ENCODE assay signal across 13 mouse cellular contexts in genomic region chr2:168045357-168045756, GRCm38 (mm10). TPM values are rescaled to one million over a fixed set of nuclear protein-coding genes. Genes with fewer than 3 reads are reported as not detected.
A peak's percentile ranks its signal among the peaks of the same experiment; 100 is the strongest.
DNase-seq lines count a peak whose midpoint lies in the region; ATAC-seq lines count a peak whose summit lies in the region.
"Had no signal": no experiment of that assay in that cellular context is flagged by ENCODE, and none has a peak within 500 bp of the region (broad histone marks: within the 10 kb centered on the region; RNA-seq: fewer than 3 reads in every experiment).

No protein-coding gene starts in this region.

- peak overlapping the region; percentile 27; the same call in 1 of the 2 replicates for H3K4me2 ChIP-seq in heart, embryonic 13.5 days
- H3K4me2 ChIP-seq in midbrain, embryonic 14.5 days (ENCODE audit: low read length): no peak overlapping the region
- H3K4me2 ChIP-seq in hindbrain, embryonic 16.5 days (ENCODE audit: low read length): no peak overlapping the region
- H3K4me2 ChIP-seq: midbrain, embryonic 12.5 days had no signal

- H3K9ac ChIP-seq in heart, embryonic 13.5 days: no peak overlapping the region
- no peak overlapping the region for H3K9ac ChIP-seq in midbrain, embryonic 14.5 days (replicated peaks; ENCODE audit: low read length)
- no peak overlapping the region for H3K9ac ChIP-seq in hindbrain, embryonic 16.5 days (ENCODE audit: low read depth, low read length)
- H3K9ac ChIP-seq: midbrain, embryonic 12.5 days had no signal

- peak overlapping the region; percentile 70 for H3K27ac ChIP-seq in heart, embryonic 13.5 days (replicated peaks)
- peak overlapping the region; percentile 15 for H3K27ac ChIP-seq in midbrain, embryonic 10.5 days (replicated peaks)
- no peak overlapping the region for H3K27ac ChIP-seq in midbrain, embryonic 14.5 days (replicated peaks; ENCODE audit: low read depth, low read length)
- H3K27ac ChIP-seq in hindbrain, embryonic 16.5 days (ENCODE audit: low read depth, low read length): no peak overlapping the region
- H3K27ac ChIP-seq: midbrain, embryonic 12.5 days had no signal

- no peak overlapping the region for H3K4me3 ChIP-seq in heart, embryonic 13.5 days
- H3K4me3 ChIP-seq in midbrain, embryonic 10.5 days: no peak overlapping the region
- no peak overlapping the region for H3K4me3 ChIP-seq in midbrain, embryonic 14.5 days (replicated peaks; ENCODE audit: low read depth, low read length)
- no peak overlapping the region for H3K4me3 ChIP-seq in hindbrain, embryonic 16.5 days (ENCODE audit: low read length)
- H3K4me3 ChIP-seq: midbrain, embryonic 12.5 days had no signal

- no peak for DNase-seq in heart, postnatal 4 days
- DNase-seq in midbrain, embryonic 10.5 days (ENCODE audit: low spot score): no peak
- no peak for DNase-seq in midbrain, embryonic 14.5 days
- peak; percentile 24 to 46 for DNase-seq in kidney, postnatal 4 days
- DNase-seq in cerebellum, adult 11 months: no peak
- no peak for DNase-seq in thymus, postnatal 36 days
- DNase-seq: cerebellum, adult 8-10 months; layer of hippocampus, adult 9-11 months; lung, adult 2 months had no signal

- peaks cover 6% of the 10 kb centered on the region; the same call in 1 of the 2 replicates for H3K27me3 ChIP-seq in heart, embryonic 13.5 days (replicated peaks)
- H3K27me3 ChIP-seq in midbrain, embryonic 10.5 days (ENCODE audit: low read depth, poor library complexity, severe bottlenecking): peaks cover 33% of the 10 kb centered on the region
- H3K27me3 ChIP-seq in midbrain, embryonic 14.5 days (ENCODE audit: control insufficient read depth, insufficient read depth, low read length): peaks cover 17% of the 10 kb centered on the region; the same call in 1 of the 2 replicates
- peaks cover 11% of the 10 kb centered on the region for H3K27me3 ChIP-seq in hindbrain, embryonic 16.5 days (replicated peaks; ENCODE audit: control insufficient read depth, insufficient read depth, low read length)

- no peaks in the 10 kb centered on the region for H3K36me3 ChIP-seq in heart, embryonic 13.5 days
- no peaks in the 10 kb centered on the region for H3K36me3 ChIP-seq in midbrain, embryonic 10.5 days
- no peaks in the 10 kb centered on the region for H3K36me3 ChIP-seq in midbrain, embryonic 14.5 days (ENCODE audit: control insufficient read depth, insufficient read depth, low read length)
- H3K36me3 ChIP-seq in hindbrain, embryonic 16.5 days (ENCODE audit: control insufficient read depth, insufficient read depth, low read length): no peaks in the 10 kb centered on the region
- H3K36me3 ChIP-seq: midbrain, embryonic 12.5 days had no signal

- 73% methylated on average over 13 of the region's 13 CpGs for WGBS in heart, embryonic 13.5 days
- WGBS in midbrain, embryonic 10.5 days: 64% methylated on average over 13 of the region's 13 CpGs
- WGBS in midbrain, embryonic 14.5 days: 57% methylated on average over 13 of the region's 13 CpGs
- 65% methylated on average over 13 of the region's 13 CpGs for WGBS in hindbrain, embryonic 16.5 days

- H3K4me1 ChIP-seq in heart, embryonic 13.5 days: peaks cover 32% of the 10 kb centered on the region
- peaks cover 34% of the 10 kb centered on the region for H3K4me1 ChIP-seq in midbrain, embryonic 10.5 days
- H3K4me1 ChIP-seq in midbrain, embryonic 14.5 days (ENCODE audit: control insufficient read depth, insufficient read depth, low read length): 0 out of 2 replicates have a peak, but pooled peaks cover 6% of the 10 kb centered on the region
- peaks cover 14% of the 10 kb centered on the region for H3K4me1 ChIP-seq in hindbrain, embryonic 16.5 days (ENCODE audit: control insufficient read depth, insufficient read depth, low read depth, low read length)

- H3K9me3 ChIP-seq in heart, embryonic 13.5 days: no peaks in the 10 kb centered on the region
- no peaks in the 10 kb centered on the region for H3K9me3 ChIP-seq in midbrain, embryonic 10.5 days (replicated peaks)
- H3K9me3 ChIP-seq in midbrain, embryonic 14.5 days (ENCODE audit: control insufficient read depth, low read length): no peaks in the 10 kb centered on the region
- no peaks in the 10 kb centered on the region for H3K9me3 ChIP-seq in hindbrain, embryonic 16.5 days (ENCODE audit: control insufficient read depth, low read length)
- H3K9me3 ChIP-seq: midbrain, embryonic 12.5 days had no signal

- no peak for ATAC-seq in heart, embryonic 13.5 days (ENCODE audit: extremely low read depth, insufficient number of reproducible peaks, low FRiP score, low TSS enrichment)
- no peak for ATAC-seq in midbrain, embryonic 14.5 days (ENCODE audit: low FRiP score, low TSS enrichment)
- no peak for ATAC-seq in hindbrain, embryonic 16.5 days

RNA-seq across cellular contexts. Expression of gene Ripor3, which starts 34.9 kb away (rescaled TPM):
- polyA plus RNA-seq in heart, embryonic 13.5 days (2015; fragmentation: Nextera tagmentation; extraction: Ambion mirVana): 0.67 and 1.2 TPM in 2 replicates
- under 1 TPM; 0.45 to 0.91 TPM for total RNA-seq in heart, postnatal 4 days (2021)
- polyA plus RNA-seq in midbrain, embryonic 10.5 days (2016; fragmentation: Nextera tagmentation; extraction: Ambion mirVana): 0.86 and 0.97 TPM in 2 replicates
- 0.22 TPM in 1 of 2 replicates, not detected in the other for polyA plus RNA-seq in midbrain, embryonic 14.5 days (2014; fragmentation: Nextera tagmentation; extraction: Ambion mirVana)
- polyA plus RNA-seq in hindbrain, embryonic 16.5 days (2015; fragmentation: Nextera tagmentation; extraction: Ambion mirVana): 0.19 and 0.70 TPM in 2 replicates
- total RNA-seq: MEL had no signal

RNA-seq across cellular contexts. Expression of gene Pard6b, which starts 35.4 kb away (rescaled TPM):
- 7.3 and 7.8 TPM in 2 replicates for polyA plus RNA-seq in heart, embryonic 13.5 days (2015; fragmentation: Nextera tagmentation; extraction: Ambion mirVana)
- total RNA-seq in heart, postnatal 4 days (2021): 1 to 10 TPM; 4.0 to 4.5 TPM
- 6.9 and 7.5 TPM in 2 replicates for polyA plus RNA-seq in midbrain, embryonic 10.5 days (2016; fragmentation: Nextera tagmentation; extraction: Ambion mirVana)
- 8.2 and 9.2 TPM in 2 replicates for polyA plus RNA-seq in midbrain, embryonic 14.5 days (2014; fragmentation: Nextera tagmentation; extraction: Ambion mirVana)
- polyA plus RNA-seq in hindbrain, embryonic 16.5 days (2015; fragmentation: Nextera tagmentation; extraction: Ambion mirVana): 4.5 and 6.6 TPM in 2 replicates

Comparison
In these comparisons a context has a peak if more than half of its experiments do, and no peak if none do; other contexts are left out.
1. H3K27ac ChIP-seq: peak in heart, embryonic 13.5 days (single experiment) and midbrain, embryonic 10.5 days (single experiment); none in midbrain, embryonic 14.5 days (single experiment) and hindbrain, embryonic 16.5 days (single experiment).
2. DNase-seq: peak in kidney, postnatal 4 days (2 of 2); none in heart, postnatal 4 days (single experiment), midbrain, embryonic 10.5 days (single experiment), midbrain, embryonic 14.5 days (single experiment), cerebellum, adult 11 months (single experiment) and thymus, postnatal 36 days (0 of 2).